Mouse (Mus musculus): ENCODE data around the gene Itgal.

DNA sequence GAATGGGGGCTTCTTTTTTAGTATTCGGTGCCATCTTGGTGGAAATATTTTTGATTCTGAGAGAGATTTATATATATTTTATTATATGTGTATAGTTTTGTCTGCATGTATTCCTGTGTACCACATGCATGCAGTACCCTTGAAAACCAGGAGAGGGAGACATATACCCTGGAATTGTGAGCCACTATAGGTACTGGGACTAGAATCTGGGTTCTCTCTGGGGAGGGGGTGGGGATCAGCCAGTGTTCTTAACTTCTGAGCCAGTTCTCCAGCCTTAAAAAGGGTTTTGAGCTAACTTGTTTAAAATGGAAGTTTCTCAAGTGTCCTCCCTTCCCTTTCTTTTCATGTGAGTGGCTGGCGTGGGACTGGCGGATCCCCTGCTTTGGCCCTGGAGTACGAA, 12.8 kb downstream of the Itgal start:
- TF ChIP-seq GATA1 (IDR thresholded peaks at IDR 0.05; ENCODE audit: borderline replicate concordance, low read length) = no peak
- no peak for TF ChIP-seq FLI1 (IDR thresholded peaks at IDR 0.05; ENCODE audit: low read length)

Data from megakaryocyte, embryonic 14.5 days (primary cell).